Mouse (Mus musculus) cerebellum, postnatal 36 days (tissue): Measurements from ENCODE around the gene Unkl.

Experiments
- DNase-seq, 2 experiments: peaks; one replicate each; pipeline ENCODE4 v3.0.0; 2021 to 2022; ENCODE audit warnings: mixed read lengths in 2 of 2

The Unkl gene

GRCm38 (mm10) chr17:25257804-25258261 is 69.6 kb downstream of the Unkl start:
- DNase-seq: no peak

GRCm38 (mm10) chr17:25264453-25264852 is 76.3 kb downstream of the Unkl start:
- DNase-seq: peak; percentile 21 to 36

DNA sequence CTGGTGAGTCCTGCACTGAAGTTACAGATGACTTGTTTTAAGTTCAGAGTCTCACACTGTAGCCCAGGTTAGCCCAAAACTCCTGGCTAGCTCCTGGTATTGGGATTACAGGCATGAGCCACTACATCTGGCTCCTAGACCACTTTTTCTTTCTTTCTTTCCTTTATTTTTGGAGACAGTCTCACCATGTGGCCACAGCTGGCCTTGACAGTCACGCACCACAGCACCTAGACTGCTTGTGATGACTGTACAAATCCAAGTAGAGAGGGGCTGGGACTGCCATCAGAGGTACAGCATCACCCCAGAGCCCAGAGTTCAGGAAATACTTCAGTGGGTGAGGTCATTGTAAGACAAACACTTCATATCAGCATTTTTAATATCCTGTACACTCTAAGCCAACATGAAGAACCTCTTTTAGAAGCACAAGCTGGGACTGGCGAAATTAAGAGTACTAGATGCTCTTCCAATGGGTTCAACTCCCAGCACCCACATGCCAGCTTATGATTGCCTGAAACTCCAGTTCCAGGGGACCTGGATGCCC is 82.7 kb downstream of the Unkl start:
- DNase-seq: no peak

GRCm38 (mm10) chr17:25272326-25272725 is 84.1 kb downstream of the Unkl start:
- no peak for DNase-seq

DNA sequence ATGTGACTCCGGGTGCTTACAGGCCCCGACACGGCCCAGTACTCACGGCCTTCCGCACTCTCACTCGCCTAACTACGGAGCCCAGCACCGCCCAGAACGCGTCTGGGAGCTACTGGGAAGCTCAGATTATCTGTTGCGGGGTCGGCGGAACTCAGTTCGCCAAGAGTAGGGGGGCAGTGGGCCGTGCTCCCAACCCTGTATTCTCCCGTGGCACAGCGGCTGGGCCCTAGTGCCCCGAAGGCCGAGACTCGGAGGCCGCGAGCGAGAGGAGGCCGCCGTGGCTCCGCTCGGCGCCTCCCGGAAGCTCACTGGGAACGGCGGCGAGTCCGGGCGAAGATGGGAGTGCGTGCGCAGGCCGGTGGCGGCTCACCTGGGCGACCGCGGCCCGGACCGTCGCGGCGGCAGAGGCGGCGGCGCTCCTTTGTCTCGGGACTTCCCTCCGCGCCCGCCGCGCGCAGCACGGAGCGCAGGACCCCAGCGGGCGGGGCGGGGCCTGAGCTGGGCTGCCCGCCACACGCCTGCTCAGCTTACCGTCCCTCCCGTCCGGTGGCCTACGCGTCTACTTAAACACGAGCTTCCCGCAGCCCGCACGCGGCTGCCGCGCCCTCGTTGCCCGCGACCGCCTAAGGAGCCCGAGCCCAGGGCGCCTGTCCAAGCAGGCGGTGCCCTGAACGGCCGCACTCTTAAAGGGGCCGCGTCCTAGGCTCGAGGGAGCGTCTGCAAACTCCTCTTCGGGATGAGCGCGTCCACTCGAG is 84.9 kb downstream of the Unkl start:
- DNase-seq: peak in 1 of 2 experiments; percentile 83

- DNase-seq: peak; percentile 91 to 100
Measured at GRCm38 (mm10) chr17:25273706-25274501, 85.7 kb downstream of the Unkl start.

DNA sequence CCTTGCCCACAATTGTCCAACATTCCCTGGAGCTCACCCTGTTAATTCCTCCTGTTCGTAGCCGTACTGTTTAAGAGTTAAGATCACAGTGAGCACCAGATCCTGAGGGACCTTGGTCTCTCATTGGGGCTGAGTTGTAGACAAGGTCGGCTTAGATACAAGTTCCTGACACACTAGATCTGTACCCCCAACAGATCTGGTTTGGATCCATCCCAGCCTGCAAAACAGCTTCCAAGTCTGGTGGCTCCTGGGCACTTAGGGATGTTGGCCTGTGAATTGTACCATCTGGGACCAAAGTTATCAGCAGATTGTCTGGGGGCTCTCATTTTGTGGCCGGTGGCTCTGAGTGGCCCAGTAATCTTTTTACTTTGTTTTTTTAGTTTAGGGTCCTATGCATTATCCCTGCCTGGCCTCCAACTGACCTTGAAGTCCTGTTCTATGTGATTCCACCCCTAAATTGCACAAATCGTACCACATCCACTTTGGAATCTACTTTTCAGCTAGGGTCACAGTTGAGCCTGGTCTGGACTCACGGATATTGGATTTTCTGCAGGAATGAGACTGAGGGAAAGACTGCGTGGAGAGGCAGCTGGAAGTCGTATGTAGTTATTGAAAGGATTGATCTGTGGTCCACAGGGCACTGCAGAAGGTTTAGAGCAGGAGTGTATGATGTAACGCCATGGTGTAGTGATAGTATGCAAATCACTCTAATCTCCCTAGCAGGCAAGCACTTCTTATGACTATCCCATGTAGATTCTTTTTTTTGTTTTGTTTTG is 86.6 kb downstream of the Unkl start, which contains the start of gene Ube2i:
TSS of gene Ube2i (minus strand) at position 52 of the 776 bp plus-strand sequence.
- DNase-seq: no peak

DNA sequence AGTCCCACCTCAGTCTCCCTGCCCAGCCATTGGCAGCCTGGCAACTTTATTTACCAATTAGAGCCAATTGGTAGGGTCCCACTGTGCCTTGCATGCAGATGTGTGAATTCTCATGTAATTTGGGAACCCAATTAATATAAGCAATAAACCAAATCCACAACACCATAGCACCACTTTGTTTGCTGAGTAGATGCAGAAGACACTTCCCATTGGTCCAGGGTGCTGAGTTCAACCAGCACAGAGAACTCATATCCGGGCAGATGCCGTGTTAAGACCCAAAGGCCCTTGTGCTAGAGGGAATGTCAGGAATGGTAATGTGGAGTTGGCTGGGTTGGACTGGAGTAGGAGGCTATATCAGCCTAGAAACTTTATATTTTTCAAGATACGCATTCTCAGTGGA is 87.6 kb downstream of the Unkl start:
- no peak for DNase-seq

DNA sequence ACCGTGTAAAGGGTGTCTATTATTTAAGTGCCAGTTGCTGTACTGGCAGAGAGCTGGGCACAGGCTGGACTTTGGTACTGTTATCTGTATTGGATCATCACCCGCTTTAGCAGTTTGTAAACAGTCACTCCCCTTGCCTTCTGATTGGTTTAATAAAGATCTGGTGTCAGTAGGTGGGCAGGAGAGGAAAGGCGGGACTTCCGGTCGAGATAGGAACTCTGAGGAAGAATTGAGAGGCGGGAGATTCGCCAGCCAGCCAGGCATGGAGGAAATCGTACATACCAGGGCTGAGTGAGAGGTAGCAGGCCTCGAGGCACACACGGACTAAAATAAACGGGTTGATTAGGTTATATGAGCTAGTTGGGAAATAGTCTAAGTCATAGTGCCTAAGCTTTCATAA is 93.9 kb downstream of the Unkl start:
- peak in 1 of 2 experiments; percentile 19 for DNase-seq
